Mouse (Mus musculus): ENCODE results near the gene Mmd2. TPM values are rescaled to one million over a fixed set of nuclear protein-coding genes. Genes with fewer than 3 reads are reported as not detected.

The Mmd2 gene
- polyA plus RNA-seq, 1 experiment from 2014 or later, result 5.7 TPM

GRCm38 (mm10) chr5:142616326-142616725 lies 7.7 kb upstream of the Mmd2 start:
- Histone ChIP-seq H3K27ac (ENCODE audit: low read depth, low read length) (no peak overlapping the region), H3K36me3 (ENCODE audit: control insufficient read depth, insufficient read depth, low read length) (no peaks in the 10 kb centered on the region), H3K4me3 (ENCODE audit: low read depth, low read length) (no peak overlapping the region), H3K9me3 (ENCODE audit: control insufficient read depth, low read length) (no peaks in the 10 kb centered on the region), H3K9ac (ENCODE audit: low read length) (no peak overlapping the region), H3K27me3 (ENCODE audit: control insufficient read depth, insufficient read depth, low read length) (no peaks in the 10 kb centered on the region), H3K4me1 (ENCODE audit: control insufficient read depth, insufficient read depth, low read length) (no peaks in the 10 kb centered on the region), H3K4me2 (ENCODE audit: low read depth) (no peak overlapping the region)
- ATAC-seq (ENCODE audit: insufficient read depth, low FRiP score, low TSS enrichment) (no peak), DNase-seq (ENCODE audit: low spot score) (no peak)
- 56% methylated on average over 6 of the region's 6 CpGs for WGBS

- no peak for ATAC-seq (ENCODE audit: insufficient read depth, low FRiP score, low TSS enrichment)
- no peaks in the 10 kb centered on the region for H3K27me3 ChIP-seq (ENCODE audit: control insufficient read depth, insufficient read depth, low read length)
- no peaks in the 10 kb centered on the region for H3K4me1 ChIP-seq (ENCODE audit: control insufficient read depth, insufficient read depth, low read length)
- DNase-seq (ENCODE audit: low spot score), result no peak
- no peak overlapping the region for H3K9ac ChIP-seq (ENCODE audit: low read length)
- WGBS, result 86% methylated on average over 4 of the region's 4 CpGs
- H3K36me3 ChIP-seq (ENCODE audit: control insufficient read depth, insufficient read depth, low read length), result no peaks in the 10 kb centered on the region
- H3K4me2 ChIP-seq (ENCODE audit: low read depth), result no peak overlapping the region
- H3K9me3 ChIP-seq (ENCODE audit: control insufficient read depth, low read length), result no peaks in the 10 kb centered on the region
- no peak overlapping the region for H3K27ac ChIP-seq (ENCODE audit: low read depth, low read length)
- no peak overlapping the region for H3K4me3 ChIP-seq (ENCODE audit: low read depth, low read length)
These were observed 7.0 kb upstream of the Mmd2 start for GRCm38 (mm10) chr5:142615638-142616037.

GRCm38 (mm10) chr5:142614513-142614912 lies 5.9 kb upstream of the Mmd2 start:
- H3K36me3 ChIP-seq (ENCODE audit: control insufficient read depth, insufficient read depth, low read length), result no peaks in the 10 kb centered on the region
- 72% methylated on average over 3 of the region's 3 CpGs for WGBS
- H3K4me3 ChIP-seq (ENCODE audit: low read depth, low read length), result no peak overlapping the region
- no peaks in the 10 kb centered on the region for H3K4me1 ChIP-seq (ENCODE audit: control insufficient read depth, insufficient read depth, low read length)
- ATAC-seq (ENCODE audit: insufficient read depth, low FRiP score, low TSS enrichment) (no peak), DNase-seq (ENCODE audit: low spot score) (no peak)
- no peaks in the 10 kb centered on the region for H3K9me3 ChIP-seq (ENCODE audit: control insufficient read depth, low read length)
- H3K27ac ChIP-seq (ENCODE audit: low read depth, low read length), result no peak overlapping the region
- no peak overlapping the region for H3K4me2 ChIP-seq (ENCODE audit: low read depth)
- H3K27me3 ChIP-seq (ENCODE audit: control insufficient read depth, insufficient read depth, low read length), result no peaks in the 10 kb centered on the region
- no peak overlapping the region for H3K9ac ChIP-seq (ENCODE audit: low read length)

GRCm38 (mm10) chr5:142610362-142610761 lies 1.8 kb upstream of the Mmd2 start:
- Histone ChIP-seq H3K4me2 (ENCODE audit: low read depth) (no peak overlapping the region), H3K4me3 (ENCODE audit: low read depth, low read length) (no peak overlapping the region), H3K4me1 (ENCODE audit: control insufficient read depth, insufficient read depth, low read length) (peaks cover 3% of the 10 kb centered on the region; the same call in 1 of the 2 replicates), H3K36me3 (ENCODE audit: control insufficient read depth, insufficient read depth, low read length) (no peaks in the 10 kb centered on the region), H3K27ac (ENCODE audit: low read depth, low read length) (no peak overlapping the region), H3K9ac (ENCODE audit: low read length) (no peak overlapping the region), H3K27me3 (ENCODE audit: control insufficient read depth, insufficient read depth, low read length) (peaks cover 9% of the 10 kb centered on the region; the same call in 1 of the 2 replicates), H3K9me3 (ENCODE audit: control insufficient read depth, low read length) (no peaks in the 10 kb centered on the region)
- DNase-seq (ENCODE audit: low spot score), result no peak
- ATAC-seq (ENCODE audit: insufficient read depth, low FRiP score, low TSS enrichment), result no peak
- WGBS, result 87% methylated on average over 4 of the region's 4 CpGs

- Histone ChIP-seq H3K9ac (ENCODE audit: low read length) (peak overlapping the region; percentile 51; the same call in 1 of the 2 replicates), H3K9me3 (ENCODE audit: control insufficient read depth, low read length) (no peaks in the 10 kb centered on the region), H3K27me3 (ENCODE audit: control insufficient read depth, insufficient read depth, low read length) (peaks cover 9% of the 10 kb centered on the region; the same call in 1 of the 2 replicates), H3K4me2 (ENCODE audit: low read depth) (peak overlapping the region; percentile 64), H3K4me1 (ENCODE audit: control insufficient read depth, insufficient read depth, low read length) (peaks cover 3% of the 10 kb centered on the region; the same call in 1 of the 2 replicates), H3K36me3 (ENCODE audit: control insufficient read depth, insufficient read depth, low read length) (no peaks in the 10 kb centered on the region), H3K4me3 (ENCODE audit: low read depth, low read length) (peak overlapping the region; percentile 33), H3K27ac (ENCODE audit: low read depth, low read length) (no peak overlapping the region)
- WGBS, result 7% methylated on average over 4 of the region's 4 CpGs
- DNase-seq (ENCODE audit: low spot score) (no peak), ATAC-seq (ENCODE audit: insufficient read depth, low FRiP score, low TSS enrichment) (no peak)
These were observed 357 bp upstream of the Mmd2 start for GRCm38 (mm10) chr5:142608989-142609325.

- no peak for DNase-seq (ENCODE audit: low spot score)
- H3K27ac ChIP-seq (ENCODE audit: low read depth, low read length), result no peak overlapping the region
- peaks cover 9% of the 10 kb centered on the region; the same call in 1 of the 2 replicates for H3K27me3 ChIP-seq (ENCODE audit: control insufficient read depth, insufficient read depth, low read length)
- no peak overlapping the region for H3K4me3 ChIP-seq (ENCODE audit: low read depth, low read length)
- peaks cover 3% of the 10 kb centered on the region; the same call in 1 of the 2 replicates for H3K4me1 ChIP-seq (ENCODE audit: control insufficient read depth, insufficient read depth, low read length)
- WGBS, result 87% methylated on average over 12 of the region's 12 CpGs
- no peak for ATAC-seq (ENCODE audit: insufficient read depth, low FRiP score, low TSS enrichment)
- H3K9ac ChIP-seq (ENCODE audit: low read length), result no peak overlapping the region
- H3K9me3 ChIP-seq (ENCODE audit: control insufficient read depth, low read length), result no peaks in the 10 kb centered on the region
- no peak overlapping the region for H3K4me2 ChIP-seq (ENCODE audit: low read depth)
- H3K36me3 ChIP-seq (ENCODE audit: control insufficient read depth, insufficient read depth, low read length), result no peaks in the 10 kb centered on the region
These were observed 3.3 kb downstream of the Mmd2 start for GRCm38 (mm10) chr5:142605288-142605687.

- Histone ChIP-seq H3K27me3 (ENCODE audit: control insufficient read depth, insufficient read depth, low read length) (peaks cover 9% of the 10 kb centered on the region; the same call in 1 of the 2 replicates), H3K36me3 (ENCODE audit: control insufficient read depth, insufficient read depth, low read length) (no peaks in the 10 kb centered on the region), H3K9ac (ENCODE audit: low read length) (no peak overlapping the region), H3K27ac (ENCODE audit: low read depth, low read length) (no peak overlapping the region), H3K9me3 (ENCODE audit: control insufficient read depth, low read length) (no peaks in the 10 kb centered on the region), H3K4me1 (ENCODE audit: control insufficient read depth, insufficient read depth, low read length) (peaks cover 3% of the 10 kb centered on the region; the same call in 1 of the 2 replicates), H3K4me3 (ENCODE audit: low read depth, low read length) (no peak overlapping the region), H3K4me2 (ENCODE audit: low read depth) (no peak overlapping the region)
- ATAC-seq (ENCODE audit: insufficient read depth, low FRiP score, low TSS enrichment), result no peak
- 69% methylated on average over 7 of the region's 7 CpGs for WGBS
- no peak for DNase-seq (ENCODE audit: low spot score)
These were observed 4.2 kb downstream of the Mmd2 start for GRCm38 (mm10) chr5:142604379-142604778.

- 78% methylated on average over 6 of the region's 6 CpGs for WGBS
- Histone ChIP-seq H3K4me3 (ENCODE audit: low read depth, low read length) (no peak overlapping the region), H3K27me3 (ENCODE audit: control insufficient read depth, insufficient read depth, low read length) (no peaks in the 10 kb centered on the region), H3K36me3 (ENCODE audit: control insufficient read depth, insufficient read depth, low read length) (no peaks in the 10 kb centered on the region), H3K4me2 (ENCODE audit: low read depth) (no peak overlapping the region), H3K9ac (ENCODE audit: low read length) (no peak overlapping the region), H3K4me1 (ENCODE audit: control insufficient read depth, insufficient read depth, low read length) (no peaks in the 10 kb centered on the region), H3K9me3 (ENCODE audit: control insufficient read depth, low read length) (no peaks in the 10 kb centered on the region), H3K27ac (ENCODE audit: low read depth, low read length) (no peak overlapping the region)
- DNase-seq (ENCODE audit: low spot score) (no peak), ATAC-seq (ENCODE audit: insufficient read depth, low FRiP score, low TSS enrichment) (no peak)
These were observed 10.8 kb downstream of the Mmd2 start for GRCm38 (mm10) chr5:142597648-142598390.

- no peak overlapping the region for H3K27ac ChIP-seq (ENCODE audit: low read depth, low read length)
- no peaks in the 10 kb centered on the region for H3K9me3 ChIP-seq (ENCODE audit: control insufficient read depth, low read length)
- DNase-seq (ENCODE audit: low spot score) (no peak), ATAC-seq (ENCODE audit: insufficient read depth, low FRiP score, low TSS enrichment) (no peak)
- no peaks in the 10 kb centered on the region for H3K36me3 ChIP-seq (ENCODE audit: control insufficient read depth, insufficient read depth, low read length)
- no peak overlapping the region for H3K4me3 ChIP-seq (ENCODE audit: low read depth, low read length)
- WGBS, result 84% methylated on average over 6 of the region's 6 CpGs
- H3K27me3 ChIP-seq (ENCODE audit: control insufficient read depth, insufficient read depth, low read length), result no peaks in the 10 kb centered on the region
- no peak overlapping the region for H3K4me2 ChIP-seq (ENCODE audit: low read depth)
- H3K4me1 ChIP-seq (ENCODE audit: control insufficient read depth, insufficient read depth, low read length), result no peaks in the 10 kb centered on the region
- no peak overlapping the region for H3K9ac ChIP-seq (ENCODE audit: low read length)
These were observed 11.9 kb downstream of the Mmd2 start for GRCm38 (mm10) chr5:142596723-142597122.

Measured in neural tube, embryonic 11.5 days (tissue).